Mouse (Mus musculus) small intestine, adult 2 months (tissue): Measurements from ENCODE around the gene Arpc1a. TPM values are rescaled to one million over a fixed set of nuclear protein-coding genes. Genes with fewer than 3 reads are reported as not detected.

ENCODE experiments used
- H3K27ac ChIP-seq: fragments of 200-500 bp; 2 replicates; pipeline ENCODE4 v1.5.1; 2012; ENCODE audit warnings: low read depth, low read length, control low read depth, inconsistent platforms; ENCODE audit not compliant: insufficient read depth
- H3K27me3 ChIP-seq: fragments of 200-500 bp; 2 replicates; pipeline ENCODE4 v1.6.1; 2012; ENCODE audit warnings: mild to moderate bottlenecking, moderate library complexity, low read length, inconsistent platforms; ENCODE audit not compliant: control insufficient read depth, insufficient read depth
- H3K36me3 ChIP-seq: fragments of 200-500 bp; 2 replicates; pipeline ENCODE4 v1.6.1; 2012; ENCODE audit warnings: mild to moderate bottlenecking, low read length, control low read depth, inconsistent platforms; ENCODE audit not compliant: control insufficient read depth, insufficient read depth
- H3K4me1 ChIP-seq: fragments of 200-500 bp; 2 replicates; pipeline ENCODE4 v1.6.1; 2012; ENCODE audit warnings: low read length, inconsistent platforms, mixed read lengths; ENCODE audit not compliant: control insufficient read depth, insufficient read depth, insufficient read length
- H3K4me3 ChIP-seq: fragments of 200-500 bp; 2 replicates; pipeline ENCODE4 v1.5.1; 2012; ENCODE audit warnings: low read depth, mild to moderate bottlenecking, control low read depth, inconsistent platforms, low read length, moderate library complexity
- CTCF ChIP-seq: fragments of 200-500 bp; IDR thresholded peaks from 2 replicates; pipeline ENCODE4 v1.5.1; 2012; ENCODE audit warnings: low read depth, mild to moderate bottlenecking, control low read depth, inconsistent platforms, low read length, moderate library complexity, mixed read lengths; ENCODE audit not compliant: insufficient replicate concordance, insufficient read length; ENCODE audit errors: extremely low read depth
- POLR2A ChIP-seq: fragments of 200-500 bp; IDR thresholded peaks from 2 replicates; pipeline ENCODE4 v1.6.1; 2012; ENCODE audit warnings: low read depth, mild to moderate bottlenecking, control low read depth, inconsistent platforms, low read length, moderate library complexity
- WGBS: fragments of 180-500 bp; shearing (Covaris S2); methylation state at CpG from one replicate; pipeline ENCODE4 v1.1.7; 2018; 5-methylcytosine and 5-hydroxymethylcytosine counted together
- polyA plus RNA-seq: library from polyadenylated mRNA; depleted of rRNA; stranded (reverse); fragments of >200 nt; gene quantifications from 2 replicates; pipeline ENCODE4 v1.2.3, GENCODE M21; 2012

The Arpc1a gene
- polyA plus RNA-seq, 1 experiment, result 105 TPM

- no peak overlapping the region for H3K4me3 ChIP-seq
- H3K36me3 ChIP-seq, result peaks cover 74% of the 10 kb centered on the region
- WGBS, result 93% methylated on average over 9 of the region's 9 CpGs
- H3K27me3 ChIP-seq, result no peaks in the 10 kb centered on the region
- no peak for TF ChIP-seq CTCF
- peaks cover 34% of the 10 kb centered on the region for H3K4me1 ChIP-seq
- no peak overlapping the region for H3K27ac ChIP-seq
These were observed 20.7 kb downstream of the Arpc1a start for GRCm38 (mm10) chr5:145104328-145104727.

- no peak for TF ChIP-seq CTCF
- TF ChIP-seq POLR2A, result no peak
- H3K36me3 ChIP-seq, result peaks cover 71% of the 10 kb centered on the region
- peak overlapping the region; percentile 89 for H3K27ac ChIP-seq
- peaks cover 25% of the 10 kb centered on the region for H3K4me1 ChIP-seq
- H3K27me3 ChIP-seq, result no peaks in the 10 kb centered on the region
- 50% methylated on average over 9 of the region's 9 CpGs for WGBS
- H3K4me3 ChIP-seq, result no peak overlapping the region
These were observed 22.2 kb downstream of the Arpc1a start for GRCm38 (mm10) chr5:145105694-145106275.

GRCm38 (mm10) chr5:145110401-145110800, 26.8 kb downstream of the Arpc1a start:
- no peak for TF ChIP-seq POLR2A
- TF ChIP-seq CTCF, result no peak
- Histone ChIP-seq H3K27ac (no peak overlapping the region), H3K4me3 (no peak overlapping the region), H3K36me3 (peaks cover 39% of the 10 kb centered on the region), H3K27me3 (no peaks in the 10 kb centered on the region), H3K4me1 (peaks cover 11% of the 10 kb centered on the region)
- 89% methylated on average over 6 of the region's 6 CpGs for WGBS

GRCm38 (mm10) chr5:145112566-145112965, 28.9 kb downstream of the Arpc1a start:
- peaks cover 22% of the 10 kb centered on the region for H3K36me3 ChIP-seq
- H3K27ac ChIP-seq, result no peak overlapping the region
- TF ChIP-seq CTCF (no peak), POLR2A (no peak)
- H3K27me3 ChIP-seq, result no peaks in the 10 kb centered on the region
- peaks cover 13% of the 10 kb centered on the region for H3K4me1 ChIP-seq
- 88% methylated on average over 8 of the region's 8 CpGs for WGBS
- no peak overlapping the region for H3K4me3 ChIP-seq

DNA sequence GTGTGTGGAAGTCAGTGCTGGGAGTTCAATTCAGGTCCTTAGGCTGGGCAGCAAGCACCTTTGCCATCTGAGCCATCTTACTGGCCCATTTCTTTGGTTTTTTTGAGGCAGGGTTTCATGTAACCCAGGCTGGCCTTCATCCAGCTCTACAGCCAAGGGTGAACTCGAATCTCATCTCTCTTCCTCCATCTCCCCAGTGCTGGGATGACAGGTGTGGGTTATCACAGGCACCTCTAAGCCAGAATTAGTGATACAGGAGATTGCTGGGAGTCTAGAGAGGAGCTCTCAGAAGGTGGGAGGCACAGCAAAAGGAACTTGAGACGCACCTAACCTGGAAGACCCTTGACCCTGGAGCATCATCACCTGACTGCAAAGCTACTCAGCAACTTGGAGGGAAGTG, 29.8 kb downstream of the Arpc1a start:
- Histone ChIP-seq H3K4me3 (peak overlapping the region; percentile 99), H3K4me1 (peaks cover 17% of the 10 kb centered on the region), H3K27me3 (no peaks in the 10 kb centered on the region), H3K27ac (peak overlapping the region; percentile 53), H3K36me3 (peaks cover 14% of the 10 kb centered on the region; the same call in 1 of the 2 replicates)
- WGBS, result 5% methylated on average over 2 of the region's 2 CpGs
- no peak for TF ChIP-seq CTCF
- TF ChIP-seq POLR2A, result no peak

DNA sequence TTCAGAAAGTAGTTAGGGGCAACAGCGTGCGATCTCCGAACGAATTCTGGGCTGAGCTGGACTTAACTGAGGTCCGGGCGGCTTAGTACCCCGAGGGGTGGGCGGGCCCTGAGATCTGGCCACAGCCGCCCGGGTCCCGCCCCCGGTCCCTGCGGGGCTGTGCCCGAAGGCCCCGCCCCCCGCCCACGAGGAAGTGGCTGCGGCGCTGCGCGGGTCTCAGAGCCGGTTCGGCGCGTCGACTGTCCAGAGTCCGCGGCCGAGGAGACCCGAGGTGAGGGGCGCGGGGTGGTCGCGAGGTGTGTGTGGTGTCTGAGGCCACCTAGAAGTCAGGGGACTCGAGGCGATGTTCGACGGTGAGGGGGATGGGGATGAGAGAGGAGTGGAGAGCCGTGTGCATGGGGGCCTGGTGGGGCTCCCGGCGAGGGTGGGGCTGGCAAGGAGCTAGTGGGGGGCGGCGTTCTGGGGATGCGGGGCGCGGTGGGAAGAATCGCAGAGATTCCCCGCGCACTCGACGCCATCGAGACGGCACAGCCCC, 30.5 kb downstream of the Arpc1a start, which contains the start of gene Arpc1b:
Gene Arpc1b, plus strand, starts transcription at position 145 of the 535 bp plus-strand sequence.
- H3K27ac ChIP-seq, result peak within 1 kb of the TSS; percentile 92
- H3K27me3 ChIP-seq, result no peaks in the 10 kb centered on the region
- WGBS, result under 1% methylated on average over 52 of the region's 53 CpGs

GRCm38 (mm10) chr5:145114606-145115473, 31.2 kb downstream of the Arpc1a start:
- WGBS, result 6% methylated on average over 40 of the region's 40 CpGs
- H3K27ac ChIP-seq, result peak overlapping the region; percentile 92
- peak overlapping the region; percentile 99 for H3K4me3 ChIP-seq
- TF ChIP-seq CTCF (no peak), POLR2A (no peak)
- H3K4me1 ChIP-seq, result peaks cover 20% of the 10 kb centered on the region
- H3K27me3 ChIP-seq, result no peaks in the 10 kb centered on the region
- peaks cover 4% of the 10 kb centered on the region; the same call in 1 of the 2 replicates for H3K36me3 ChIP-seq

More for the DNA sequence above, 30.5 kb downstream of the Arpc1a start, which contains the start of gene Arpc1b:
- Histone ChIP-seq H3K4me1 (peaks cover 18% of the 10 kb centered on the region), H3K4me3 (peak within 1 kb of the TSS; percentile 99), H3K36me3 (peaks cover 9% of the 10 kb centered on the region; the same call in 1 of the 2 replicates)
- TF ChIP-seq POLR2A (peak; percentile 38; the same call in 1 of the 2 replicates), CTCF (no peak)
